Mouse (Mus musculus) E14TG2a.4 (cell line): ENCODE measurements around the gene Igsf8.

ENCODE experiments used
- CTCF ChIP-seq: conservative IDR thresholded peaks from 2 replicates; pipeline ENCODE4 v1.5.1; 2014; ENCODE audit warnings: low read length
- NANOG ChIP-seq: IDR thresholded peaks from 2 replicates; pipeline ENCODE4 v1.6.1; 2014; ENCODE audit warnings: borderline replicate concordance, low read length, mixed read lengths
- POU5F1 ChIP-seq: IDR thresholded peaks from 2 replicates; pipeline ENCODE4 v1.6.1; 2014; ENCODE audit warnings: low read length, borderline replicate concordance

DNA sequence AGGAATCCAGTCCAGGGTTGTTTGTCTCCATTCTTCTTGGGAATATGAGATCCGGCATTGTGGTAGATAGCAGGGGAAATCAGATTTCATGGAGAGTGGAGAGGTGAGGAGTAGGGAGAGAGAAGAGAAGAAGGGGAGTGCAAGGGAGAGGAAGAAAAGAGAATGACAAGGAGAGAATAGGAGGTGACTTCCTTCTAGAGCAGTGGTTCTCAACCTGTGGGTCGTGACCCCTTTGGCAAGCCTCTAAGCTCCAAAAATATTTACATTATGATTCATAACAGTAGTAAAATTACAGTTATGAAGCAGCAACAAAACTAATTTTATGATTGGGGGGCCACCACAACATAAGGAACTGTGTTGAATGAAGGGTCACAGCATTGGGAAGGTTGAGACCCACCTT, 71.5 kb downstream of the Igsf8 start:
- TF ChIP-seq CTCF (no peak), POU5F1 (no peak), NANOG (no peak)
